Mouse (Mus musculus): ENCODE data around the gene Cfap61. TPM values are rescaled to one million over a fixed set of nuclear protein-coding genes. Genes with fewer than 3 reads are reported as not detected.

Gene Cfap61
- polyA plus RNA-seq, 1 experiment from 2014 or later: 3.1 TPM

- ATAC-seq (ENCODE audit: insufficient read depth, low FRiP score, low TSS enrichment) (no peak), DNase-seq (ENCODE audit: low spot score) (no peak)
- Histone ChIP-seq H3K27me3 (ENCODE audit: control insufficient read depth, insufficient read depth, low read length) (peaks cover 44% of the 10 kb centered on the region), H3K9me3 (ENCODE audit: control insufficient read depth, low read length) (no peaks in the 10 kb centered on the region), H3K9ac (ENCODE audit: low read length) (no peak overlapping the region), H3K4me3 (ENCODE audit: low read depth, low read length) (no peak overlapping the region), H3K27ac (ENCODE audit: low read depth, low read length) (no peak overlapping the region), H3K4me2 (ENCODE audit: low read depth) (no peak overlapping the region), H3K4me1 (ENCODE audit: control insufficient read depth, insufficient read depth, low read length) (peaks cover 4% of the 10 kb centered on the region), H3K36me3 (ENCODE audit: control insufficient read depth, insufficient read depth, low read length) (no peaks in the 10 kb centered on the region)
- WGBS: 73% methylated on average over 2 of the region's 2 CpGs
These were observed 293.9 kb downstream of the Cfap61 start for GRCm38 (mm10) chr2:146228435-146228834.

GRCm38 (mm10) chr2:146231485-146231884 lies 296.9 kb downstream of the Cfap61 start:
- ATAC-seq (ENCODE audit: insufficient read depth, low FRiP score, low TSS enrichment): no peak
- no peaks in the 10 kb centered on the region for H3K9me3 ChIP-seq (ENCODE audit: control insufficient read depth, low read length)
- WGBS: 94% methylated on average over 2 of the region's 2 CpGs

GRCm38 (mm10) chr2:146239196-146239747 lies 304.7 kb downstream of the Cfap61 start:
- no peaks in the 10 kb centered on the region for H3K36me3 ChIP-seq (ENCODE audit: control insufficient read depth, insufficient read depth, low read length)
- ATAC-seq (ENCODE audit: insufficient read depth, low FRiP score, low TSS enrichment): no peak
- H3K27me3 ChIP-seq (ENCODE audit: control insufficient read depth, insufficient read depth, low read length): no peaks in the 10 kb centered on the region
- H3K9ac ChIP-seq (ENCODE audit: low read length): no peak overlapping the region
- no peaks in the 10 kb centered on the region for H3K4me1 ChIP-seq (ENCODE audit: control insufficient read depth, insufficient read depth, low read length)
- H3K4me3 ChIP-seq (ENCODE audit: low read depth, low read length): no peak overlapping the region
- no peak for DNase-seq (ENCODE audit: low spot score)
- no peak overlapping the region for H3K4me2 ChIP-seq (ENCODE audit: low read depth)
- no peak overlapping the region for H3K27ac ChIP-seq (ENCODE audit: low read depth, low read length)
- WGBS: 92% methylated on average over 4 of the region's 4 CpGs
- no peaks in the 10 kb centered on the region for H3K9me3 ChIP-seq (ENCODE audit: control insufficient read depth, low read length)

More at GRCm38 (mm10) chr2:146231485-146231884, 296.9 kb downstream of the Cfap61 start:
- Histone ChIP-seq H3K4me1 (ENCODE audit: control insufficient read depth, insufficient read depth, low read length) (no peaks in the 10 kb centered on the region), H3K36me3 (ENCODE audit: control insufficient read depth, insufficient read depth, low read length) (no peaks in the 10 kb centered on the region), H3K4me2 (ENCODE audit: low read depth) (no peak overlapping the region), H3K27me3 (ENCODE audit: control insufficient read depth, insufficient read depth, low read length) (peaks cover 18% of the 10 kb centered on the region), H3K4me3 (ENCODE audit: low read depth, low read length) (no peak overlapping the region), H3K27ac (ENCODE audit: low read depth, low read length) (no peak overlapping the region), H3K9ac (ENCODE audit: low read length) (no peak overlapping the region)
- no peak for DNase-seq (ENCODE audit: low spot score)

GRCm38 (mm10) chr2:146244049-146244448 lies 309.5 kb downstream of the Cfap61 start:
- WGBS: 95% methylated on average over 2 of the region's 2 CpGs
- no peak overlapping the region for H3K27ac ChIP-seq (ENCODE audit: low read depth, low read length)
- H3K36me3 ChIP-seq (ENCODE audit: control insufficient read depth, insufficient read depth, low read length): no peaks in the 10 kb centered on the region
- ATAC-seq (ENCODE audit: insufficient read depth, low FRiP score, low TSS enrichment): no peak
- H3K4me3 ChIP-seq (ENCODE audit: low read depth, low read length): no peak overlapping the region
- no peaks in the 10 kb centered on the region for H3K9me3 ChIP-seq (ENCODE audit: control insufficient read depth, low read length)
- no peaks in the 10 kb centered on the region for H3K27me3 ChIP-seq (ENCODE audit: control insufficient read depth, insufficient read depth, low read length)
- DNase-seq (ENCODE audit: low spot score): no peak
- 0 out of 2 replicates have a peak, but pooled peaks cover under 1% of the 10 kb centered on the region for H3K4me1 ChIP-seq (ENCODE audit: control insufficient read depth, insufficient read depth, low read length)
- no peak overlapping the region for H3K4me2 ChIP-seq (ENCODE audit: low read depth)
- H3K9ac ChIP-seq (ENCODE audit: low read length): no peak overlapping the region

- WGBS: 52% methylated on average over 7 of the region's 7 CpGs
- H3K36me3 ChIP-seq (ENCODE audit: control insufficient read depth, insufficient read depth, low read length): no peaks in the 10 kb centered on the region
- no peak overlapping the region for H3K9ac ChIP-seq (ENCODE audit: low read length)
- H3K4me3 ChIP-seq (ENCODE audit: low read depth, low read length): no peak overlapping the region
- H3K9me3 ChIP-seq (ENCODE audit: control insufficient read depth, low read length): no peaks in the 10 kb centered on the region
- H3K4me2 ChIP-seq (ENCODE audit: low read depth): no peak overlapping the region
- no peaks in the 10 kb centered on the region for H3K27me3 ChIP-seq (ENCODE audit: control insufficient read depth, insufficient read depth, low read length)
- no peak for ATAC-seq (ENCODE audit: insufficient read depth, low FRiP score, low TSS enrichment)
- no peak for DNase-seq (ENCODE audit: low spot score)
- H3K27ac ChIP-seq (ENCODE audit: low read depth, low read length): no peak overlapping the region
- 0 out of 2 replicates have a peak, but pooled peaks cover 2% of the 10 kb centered on the region for H3K4me1 ChIP-seq (ENCODE audit: control insufficient read depth, insufficient read depth, low read length)
These were observed 310.8 kb downstream of the Cfap61 start for GRCm38 (mm10) chr2:146245401-146245800.

- no peaks in the 10 kb centered on the region for H3K36me3 ChIP-seq (ENCODE audit: control insufficient read depth, insufficient read depth, low read length)
- no peaks in the 10 kb centered on the region for H3K9me3 ChIP-seq (ENCODE audit: control insufficient read depth, low read length)
- no peaks in the 10 kb centered on the region for H3K27me3 ChIP-seq (ENCODE audit: control insufficient read depth, insufficient read depth, low read length)
- no peak overlapping the region for H3K9ac ChIP-seq (ENCODE audit: low read length)
- no peak overlapping the region for H3K4me3 ChIP-seq (ENCODE audit: low read depth, low read length)
- no peak overlapping the region for H3K4me2 ChIP-seq (ENCODE audit: low read depth)
- DNase-seq (ENCODE audit: low spot score) (no peak), ATAC-seq (ENCODE audit: insufficient read depth, low FRiP score, low TSS enrichment) (no peak)
- H3K4me1 ChIP-seq (ENCODE audit: control insufficient read depth, insufficient read depth, low read length): 0 out of 2 replicates have a peak, but pooled peaks cover 2% of the 10 kb centered on the region
- H3K27ac ChIP-seq (ENCODE audit: low read depth, low read length): no peak overlapping the region
- 82% methylated on average over 4 of the region's 4 CpGs for WGBS
These were observed 312.0 kb downstream of the Cfap61 start for GRCm38 (mm10) chr2:146246409-146247075.

GRCm38 (mm10) chr2:146247576-146247975 lies 313.0 kb downstream of the Cfap61 start:
- Histone ChIP-seq H3K9me3 (ENCODE audit: control insufficient read depth, low read length) (no peaks in the 10 kb centered on the region), H3K27ac (ENCODE audit: low read depth, low read length) (no peak overlapping the region), H3K4me3 (ENCODE audit: low read depth, low read length) (no peak overlapping the region), H3K4me2 (ENCODE audit: low read depth) (no peak overlapping the region), H3K36me3 (ENCODE audit: control insufficient read depth, insufficient read depth, low read length) (no peaks in the 10 kb centered on the region), H3K27me3 (ENCODE audit: control insufficient read depth, insufficient read depth, low read length) (no peaks in the 10 kb centered on the region), H3K4me1 (ENCODE audit: control insufficient read depth, insufficient read depth, low read length) (0 out of 2 replicates have a peak, but pooled peaks cover 2% of the 10 kb centered on the region), H3K9ac (ENCODE audit: low read length) (no peak overlapping the region)
- DNase-seq (ENCODE audit: low spot score) (no peak), ATAC-seq (ENCODE audit: insufficient read depth, low FRiP score, low TSS enrichment) (no peak)
- WGBS: 63% methylated on average over 6 of the region's 6 CpGs

GRCm38 (mm10) chr2:146249033-146249432 lies 314.4 kb downstream of the Cfap61 start:
- H3K27me3 ChIP-seq (ENCODE audit: control insufficient read depth, insufficient read depth, low read length): no peaks in the 10 kb centered on the region
- 0 out of 2 replicates have a peak, but pooled peaks cover 2% of the 10 kb centered on the region for H3K4me1 ChIP-seq (ENCODE audit: control insufficient read depth, insufficient read depth, low read length)

More at GRCm38 (mm10) chr2:146249033-146249432, 314.4 kb downstream of the Cfap61 start:
- Histone ChIP-seq H3K4me3 (ENCODE audit: low read depth, low read length) (no peak overlapping the region), H3K4me2 (ENCODE audit: low read depth) (no peak overlapping the region), H3K27ac (ENCODE audit: low read depth, low read length) (no peak overlapping the region), H3K9ac (ENCODE audit: low read length) (no peak overlapping the region), H3K9me3 (ENCODE audit: control insufficient read depth, low read length) (no peaks in the 10 kb centered on the region), H3K36me3 (ENCODE audit: control insufficient read depth, insufficient read depth, low read length) (no peaks in the 10 kb centered on the region)
- no peak for DNase-seq (ENCODE audit: low spot score)
- peak; percentile 65; the same call in 1 of the 2 replicates for ATAC-seq (ENCODE audit: insufficient read depth, low FRiP score, low TSS enrichment)
- 70% methylated on average over 7 of the region's 7 CpGs for WGBS
